Mouse (Mus musculus) liver, embryonic 14.5 days (tissue): ENCODE measurements at regions not wholly inside any gene's neighbourhood (a gene's known extent, or its start where the extent isn't known, plus 50 kb on each side); places are given as distances from the start of the nearest gene placed in this dataset.

ENCODE experiments used
- ATAC-seq: fragments of 200-750 bp; cut with Nextera tagmentation; 2 replicates; pipeline ENCODE4 v1.8.0; 2017; ENCODE audit warnings: moderate number of reproducible peaks, mild to moderate bottlenecking, moderate library complexity; ENCODE audit not compliant: insufficient read depth
- DNase-seq, 3 experiments: peaks; one replicate each; pipeline ENCODE4 v3.0.0-alpha.2; 2012 to 2013; ENCODE audit warnings: low read depth in 3 of 3, low spot score in 3 of 3
- H3K27ac ChIP-seq: fragments of 300-500 bp; sonication (generic); 2 replicates; pipeline ENCODE4 v1.5.1; 2014; ENCODE audit warnings: moderate library complexity, mild to moderate bottlenecking, control low read depth, inconsistent platforms
- H3K27me3 ChIP-seq: fragments of 300-500 bp; sonication (generic); 2 replicates; pipeline ENCODE4 v1.6.1; 2014; ENCODE audit warnings: mild to moderate bottlenecking, low read length, moderate library complexity; ENCODE audit not compliant: control insufficient read depth, insufficient read depth
- H3K36me3 ChIP-seq: fragments of 300-500 bp; sonication (generic); replicated peaks from 2 replicates; pipeline ENCODE4 v1.6.1; 2014; ENCODE audit warnings: low read depth; ENCODE audit not compliant: control insufficient read depth, insufficient read depth
- H3K4me1 ChIP-seq, 2 experiments: fragments of 200-500 bp in 1 of 2; fragments of 300-500 bp in 1 of 2; sonication (generic) in 1 of 2; replicated peaks; 2 replicates each; pipeline ENCODE4 v1.6.1; 2012 to 2014; ENCODE audit warnings: antibody characterized with exemption in 1 of 2, inconsistent platforms in 1 of 2, low read length in 1 of 2; ENCODE audit not compliant: control insufficient read depth in 2 of 2, insufficient read depth in 2 of 2
- H3K4me2 ChIP-seq: fragments of 300-500 bp; sonication (generic); 2 replicates; pipeline ENCODE4 v1.6.1; 2014; ENCODE audit warnings: low read depth, mild to moderate bottlenecking, control low read depth, moderate library complexity
- H3K4me3 ChIP-seq, 2 experiments: fragments of 200-500 bp in 1 of 2; fragments of 300-500 bp in 1 of 2; sonication (generic) in 1 of 2; 2 replicates each; pipeline ENCODE4 v1.5.1; 2012 to 2014; ENCODE audit warnings: low read depth in 2 of 2, low read length in 2 of 2, mild to moderate bottlenecking in 2 of 2, control low read depth in 1 of 2, inconsistent platforms in 1 of 2, moderate library complexity in 1 of 2; ENCODE audit not compliant: insufficient read depth in 1 of 2
- H3K9ac ChIP-seq: fragments of 300-500 bp; sonication (generic); replicated peaks from 2 replicates; pipeline ENCODE4 v1.6.1; 2014; ENCODE audit warnings: mild to moderate bottlenecking, control low read depth, moderate library complexity
- H3K9me3 ChIP-seq: fragments of 300-500 bp; sonication (generic); 2 replicates; pipeline ENCODE4 v1.6.1; 2016; ENCODE audit warnings: low read length, mixed read lengths; ENCODE audit not compliant: control insufficient read depth
- CTCF ChIP-seq: IDR thresholded peaks from 2 replicates; pipeline ENCODE4 v1.5.1; 2016; ENCODE audit warnings: antibody characterized with exemption, low read depth, control low read depth
- EP300 ChIP-seq: IDR thresholded peaks from 2 replicates; pipeline ENCODE4 v1.6.1; 2016; ENCODE audit warnings: antibody characterized with exemption, low read depth
- WGBS: fragments of 180-500 bp; shearing (Covaris S2); extraction: QIAGEN DNeasy Blood & Tissue Kit; methylation state at CpG from one replicate; pipeline ENCODE4 v1.1.7; 2014; ENCODE audit not compliant: insufficient replicate concordance; 5-methylcytosine and 5-hydroxymethylcytosine counted together

GRCm38 (mm10) chr13:35129475-35129874 lies 102.6 kb upstream of the Eci2 start:
- Histone ChIP-seq H3K9me3 (no peaks in the 10 kb centered on the region), H3K36me3 (no peaks in the 10 kb centered on the region), H3K4me1 (no peaks in the 10 kb centered on the region), H3K4me3 (no peak overlapping the region), H3K27ac (no peak overlapping the region), H3K27me3 (no peaks in the 10 kb centered on the region), H3K9ac (no peak overlapping the region), H3K4me2 (no peak overlapping the region)
- TF ChIP-seq EP300 = no peak
- TF ChIP-seq CTCF = no peak
- WGBS = 16% methylated on average over 2 of the region's 2 CpGs
- ATAC-seq = no peak
- no peak for DNase-seq

- Histone ChIP-seq H3K4me3 (no peak overlapping the region), H3K9me3 (no peaks in the 10 kb centered on the region), H3K9ac (no peak overlapping the region), H3K27me3 (no peaks in the 10 kb centered on the region), H3K4me1 (no peaks in the 10 kb centered on the region), H3K36me3 (no peaks in the 10 kb centered on the region), H3K27ac (no peak overlapping the region), H3K4me2 (no peak overlapping the region)
- DNase-seq = no peak
- TF ChIP-seq EP300 (no peak), CTCF (no peak)
- 56% methylated on average over 8 of the region's 8 CpGs for WGBS
- ATAC-seq = no peak
These were observed 104.6 kb upstream of the Eci2 start for GRCm38 (mm10) chr13:35131272-35132185.

GRCm38 (mm10) chr13:35151629-35152028 lies 124.7 kb upstream of the Eci2 start:
- Histone ChIP-seq H3K36me3 (no peaks in the 10 kb centered on the region), H3K27me3 (no peaks in the 10 kb centered on the region), H3K27ac (no peak overlapping the region), H3K4me1 (no peaks in the 10 kb centered on the region), H3K9me3 (no peaks in the 10 kb centered on the region), H3K9ac (no peak overlapping the region), H3K4me2 (no peak overlapping the region), H3K4me3 (no peak overlapping the region)
- TF ChIP-seq CTCF (no peak), EP300 (no peak)
- no peak for ATAC-seq
- no peak for DNase-seq
- WGBS = 62% methylated on average over 1 of the region's 1 CpGs

DNA sequence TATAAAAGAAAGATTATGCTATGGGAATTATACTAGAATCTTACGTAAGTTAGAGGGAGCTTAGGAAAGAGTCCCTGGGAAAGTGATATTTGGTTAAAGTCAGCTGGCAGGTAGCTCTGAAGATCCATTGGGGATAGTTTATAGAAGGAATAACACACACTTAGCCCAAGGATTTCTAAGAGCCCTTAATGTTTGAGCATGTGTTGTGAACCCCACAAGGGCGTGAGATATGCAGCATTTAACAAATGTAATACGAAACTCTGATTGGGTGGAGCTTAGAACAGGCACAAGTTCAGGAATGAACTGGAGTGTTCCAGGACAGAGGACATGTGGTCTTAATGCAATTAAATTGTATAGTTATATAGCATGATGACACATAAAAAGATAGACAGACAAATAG lies 132.6 kb upstream of the Eci2 start:
- Histone ChIP-seq H3K36me3 (no peaks in the 10 kb centered on the region), H3K4me1 (no peaks in the 10 kb centered on the region), H3K9me3 (no peaks in the 10 kb centered on the region), H3K27me3 (no peaks in the 10 kb centered on the region), H3K9ac (no peak overlapping the region), H3K27ac (no peak overlapping the region), H3K4me3 (no peak overlapping the region), H3K4me2 (no peak overlapping the region)
- no peak for TF ChIP-seq EP300
- TF ChIP-seq CTCF = no peak
- WGBS = 67% methylated on average over 3 of the region's 3 CpGs
- DNase-seq (no peak), ATAC-seq (no peak)

DNA sequence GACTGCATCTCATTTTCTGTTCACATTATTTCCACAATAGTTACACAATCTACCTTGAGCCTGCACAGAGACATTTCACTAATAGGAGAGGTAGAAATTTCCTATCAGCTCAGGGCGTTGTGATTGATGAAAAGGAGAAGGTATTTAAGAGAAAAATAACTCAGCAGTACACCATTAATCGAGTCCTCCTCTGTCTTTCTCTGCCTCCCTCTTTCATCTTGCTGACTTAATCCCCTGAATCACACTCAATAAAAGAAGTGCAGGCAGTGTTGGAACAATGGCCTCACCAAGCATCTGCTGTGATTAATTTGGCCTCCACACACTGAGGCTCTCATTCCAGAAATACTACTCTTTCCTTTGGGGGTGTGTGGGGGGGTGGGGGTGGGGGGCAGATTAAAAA lies 133.9 kb upstream of the Eci2 start:
- Histone ChIP-seq H3K9ac (no peak overlapping the region), H3K36me3 (no peaks in the 10 kb centered on the region), H3K27ac (no peak overlapping the region), H3K4me1 (no peaks in the 10 kb centered on the region), H3K4me2 (no peak overlapping the region), H3K27me3 (no peaks in the 10 kb centered on the region), H3K9me3 (no peaks in the 10 kb centered on the region), H3K4me3 (no peak overlapping the region)
- WGBS = 43% methylated on average over 2 of the region's 2 CpGs
- DNase-seq (no peak), ATAC-seq (no peak)
- TF ChIP-seq EP300 = no peak
- no peak for TF ChIP-seq CTCF
